Mouse (Mus musculus): ENCODE data around the gene Csmd2. TPM values are rescaled to one million over a fixed set of nuclear protein-coding genes. Genes with fewer than 3 reads are reported as not detected.

Csmd2 gene
- polyA plus RNA-seq, 1 experiment from 2014 or later: 12.7 TPM

GRCm38 (mm10) chr4:128306011-128306410 lies 318.4 kb downstream of the Csmd2 start:
- WGBS: 91% methylated on average over 8 of the region's 8 CpGs
- Histone ChIP-seq H3K27me3 (replicated peaks) (no peaks in the 10 kb centered on the region), H3K4me2 (no peak overlapping the region), H3K27ac (replicated peaks) (no peak overlapping the region), H3K9ac (replicated peaks) (no peak overlapping the region), H3K4me1 (no peaks in the 10 kb centered on the region), H3K36me3 (0 out of 2 replicates have a peak, but pooled peaks cover 2% of the 10 kb centered on the region), H3K9me3 (replicated peaks) (no peaks in the 10 kb centered on the region), H3K4me3 (replicated peaks) (no peak overlapping the region)
- ATAC-seq (ENCODE audit: low FRiP score): no peak

GRCm38 (mm10) chr4:128315328-128315727 lies 327.7 kb downstream of the Csmd2 start:
- no peaks in the 10 kb centered on the region for H3K9me3 ChIP-seq (replicated peaks)
- 65% methylated on average over 5 of the region's 5 CpGs for WGBS
- 0 out of 2 replicates have a peak, but pooled peaks cover 3% of the 10 kb centered on the region for H3K36me3 ChIP-seq
- H3K27ac ChIP-seq (replicated peaks): no peak overlapping the region
- no peak for ATAC-seq (ENCODE audit: low FRiP score)
- H3K9ac ChIP-seq (replicated peaks): no peak overlapping the region
- H3K4me3 ChIP-seq (replicated peaks): no peak overlapping the region
- H3K4me1 ChIP-seq: no peaks in the 10 kb centered on the region
- no peaks in the 10 kb centered on the region for H3K27me3 ChIP-seq (replicated peaks)
- no peak overlapping the region for H3K4me2 ChIP-seq

- ATAC-seq (ENCODE audit: low FRiP score): no peak
- H3K9me3 ChIP-seq (replicated peaks): no peaks in the 10 kb centered on the region
- no peak overlapping the region for H3K27ac ChIP-seq (replicated peaks)
- no peak overlapping the region for H3K4me2 ChIP-seq
- H3K36me3 ChIP-seq: peaks cover 9% of the 10 kb centered on the region
- WGBS: 97% methylated on average over 4 of the region's 4 CpGs
- no peak overlapping the region for H3K9ac ChIP-seq (replicated peaks)
- H3K4me1 ChIP-seq: no peaks in the 10 kb centered on the region
- H3K4me3 ChIP-seq (replicated peaks): no peak overlapping the region
- no peaks in the 10 kb centered on the region for H3K27me3 ChIP-seq (replicated peaks)
Observed at GRCm38 (mm10) chr4:128317951-128318350, 330.3 kb downstream of the Csmd2 start.

GRCm38 (mm10) chr4:128325511-128325910 lies 337.9 kb downstream of the Csmd2 start:
- no peak for ATAC-seq (ENCODE audit: low FRiP score)
- Histone ChIP-seq H3K9ac (replicated peaks) (no peak overlapping the region), H3K27me3 (replicated peaks) (no peaks in the 10 kb centered on the region), H3K4me3 (replicated peaks) (no peak overlapping the region), H3K4me1 (peaks cover 6% of the 10 kb centered on the region), H3K36me3 (peaks cover 19% of the 10 kb centered on the region), H3K9me3 (replicated peaks) (no peaks in the 10 kb centered on the region), H3K4me2 (no peak overlapping the region), H3K27ac (replicated peaks) (no peak overlapping the region)
- WGBS: 79% methylated on average over 2 of the region's 2 CpGs

GRCm38 (mm10) chr4:128326755-128327154 lies 339.1 kb downstream of the Csmd2 start:
- 81% methylated on average over 4 of the region's 4 CpGs for WGBS
- Histone ChIP-seq H3K9ac (replicated peaks) (no peak overlapping the region), H3K36me3 (peaks cover 19% of the 10 kb centered on the region), H3K27me3 (replicated peaks) (no peaks in the 10 kb centered on the region), H3K9me3 (replicated peaks) (no peaks in the 10 kb centered on the region), H3K4me2 (no peak overlapping the region), H3K4me3 (replicated peaks) (no peak overlapping the region), H3K27ac (replicated peaks) (no peak overlapping the region), H3K4me1 (peaks cover 7% of the 10 kb centered on the region)
- ATAC-seq (ENCODE audit: low FRiP score): no peak

GRCm38 (mm10) chr4:128327421-128327820 lies 339.8 kb downstream of the Csmd2 start:
- Histone ChIP-seq H3K27me3 (replicated peaks) (no peaks in the 10 kb centered on the region), H3K4me3 (replicated peaks) (no peak overlapping the region), H3K27ac (replicated peaks) (no peak overlapping the region), H3K4me2 (no peak overlapping the region), H3K9me3 (replicated peaks) (no peaks in the 10 kb centered on the region), H3K4me1 (peaks cover 7% of the 10 kb centered on the region), H3K9ac (replicated peaks) (no peak overlapping the region), H3K36me3 (peaks cover 15% of the 10 kb centered on the region; the same call in 1 of the 2 replicates)
- no peak for ATAC-seq (ENCODE audit: low FRiP score)
- WGBS: 89% methylated on average over 6 of the region's 6 CpGs

- Histone ChIP-seq H3K27me3 (replicated peaks) (no peaks in the 10 kb centered on the region), H3K4me3 (replicated peaks) (no peak overlapping the region), H3K9me3 (replicated peaks) (no peaks in the 10 kb centered on the region), H3K36me3 (no peaks in the 10 kb centered on the region; the same call in 1 of the 2 replicates), H3K4me2 (no peak overlapping the region), H3K4me1 (peaks cover 7% of the 10 kb centered on the region), H3K27ac (replicated peaks) (no peak overlapping the region), H3K9ac (replicated peaks) (no peak overlapping the region)
- WGBS: 56% methylated on average over 9 of the region's 9 CpGs
- no peak for ATAC-seq (ENCODE audit: low FRiP score)
Observed at GRCm38 (mm10) chr4:128330519-128330918, 342.9 kb downstream of the Csmd2 start.

- Histone ChIP-seq H3K36me3 (peaks cover 10% of the 10 kb centered on the region), H3K4me1 (no peaks in the 10 kb centered on the region), H3K27me3 (replicated peaks) (no peaks in the 10 kb centered on the region), H3K27ac (replicated peaks) (no peak overlapping the region), H3K9ac (replicated peaks) (no peak overlapping the region), H3K4me2 (no peak overlapping the region), H3K9me3 (replicated peaks) (no peaks in the 10 kb centered on the region), H3K4me3 (replicated peaks) (no peak overlapping the region)
- 91% methylated on average over 7 of the region's 7 CpGs for WGBS
- no peak for ATAC-seq (ENCODE audit: low FRiP score)
Observed at GRCm38 (mm10) chr4:128340457-128340856, 352.8 kb downstream of the Csmd2 start.

GRCm38 (mm10) chr4:128341315-128341714 lies 353.7 kb downstream of the Csmd2 start:
- no peak for ATAC-seq (ENCODE audit: low FRiP score)
- H3K36me3 ChIP-seq: peaks cover 10% of the 10 kb centered on the region
- no peaks in the 10 kb centered on the region for H3K4me1 ChIP-seq
- no peaks in the 10 kb centered on the region for H3K27me3 ChIP-seq (replicated peaks)
- H3K27ac ChIP-seq (replicated peaks): no peak overlapping the region
- no peaks in the 10 kb centered on the region for H3K9me3 ChIP-seq (replicated peaks)
- H3K4me2 ChIP-seq: no peak overlapping the region
- 72% methylated on average over 7 of the region's 7 CpGs for WGBS
- H3K9ac ChIP-seq (replicated peaks): no peak overlapping the region
- H3K4me3 ChIP-seq (replicated peaks): no peak overlapping the region

- H3K27me3 ChIP-seq (replicated peaks): no peaks in the 10 kb centered on the region
- no peak for ATAC-seq (ENCODE audit: low FRiP score)
- no peak overlapping the region for H3K9ac ChIP-seq (replicated peaks)
- H3K4me3 ChIP-seq (replicated peaks): no peak overlapping the region
- peaks cover 10% of the 10 kb centered on the region for H3K36me3 ChIP-seq
- H3K9me3 ChIP-seq (replicated peaks): no peaks in the 10 kb centered on the region
- H3K27ac ChIP-seq (replicated peaks): no peak overlapping the region
- H3K4me2 ChIP-seq: no peak overlapping the region
- H3K4me1 ChIP-seq: no peaks in the 10 kb centered on the region
- 41% methylated on average over 1 of the region's 1 CpGs for WGBS
Observed at GRCm38 (mm10) chr4:128342208-128342607, 354.6 kb downstream of the Csmd2 start.

- Histone ChIP-seq H3K36me3 (no peaks in the 10 kb centered on the region), H3K4me3 (replicated peaks) (no peak overlapping the region), H3K9me3 (replicated peaks) (no peaks in the 10 kb centered on the region), H3K9ac (replicated peaks) (no peak overlapping the region), H3K4me2 (no peak overlapping the region), H3K27me3 (replicated peaks) (no peaks in the 10 kb centered on the region), H3K4me1 (no peaks in the 10 kb centered on the region), H3K27ac (replicated peaks) (no peak overlapping the region)
- WGBS: 79% methylated on average over 11 of the region's 11 CpGs
- ATAC-seq (ENCODE audit: low FRiP score): no peak
Observed at GRCm38 (mm10) chr4:128358751-128359150, 371.1 kb downstream of the Csmd2 start.

GRCm38 (mm10) chr4:128365851-128366250 lies 378.2 kb downstream of the Csmd2 start:
- H3K27ac ChIP-seq (replicated peaks): no peak overlapping the region

GRCm38 (mm10) chr4:128368088-128368487 lies 380.4 kb downstream of the Csmd2 start:
- no peak for ATAC-seq (ENCODE audit: low FRiP score)
- Histone ChIP-seq H3K9ac (replicated peaks) (no peak overlapping the region), H3K9me3 (replicated peaks) (no peaks in the 10 kb centered on the region), H3K4me2 (no peak overlapping the region), H3K27me3 (replicated peaks) (no peaks in the 10 kb centered on the region), H3K27ac (replicated peaks) (no peak overlapping the region), H3K36me3 (peaks cover 35% of the 10 kb centered on the region), H3K4me1 (no peaks in the 10 kb centered on the region), H3K4me3 (replicated peaks) (no peak overlapping the region)
- WGBS: 97% methylated on average over 6 of the region's 6 CpGs

More at GRCm38 (mm10) chr4:128365851-128366250, 378.2 kb downstream of the Csmd2 start:
- no peak overlapping the region for H3K9ac ChIP-seq (replicated peaks)
- H3K36me3 ChIP-seq: peaks cover 19% of the 10 kb centered on the region
- 76% methylated on average over 4 of the region's 4 CpGs for WGBS
- ATAC-seq (ENCODE audit: low FRiP score): no peak
- no peak overlapping the region for H3K4me2 ChIP-seq
- no peaks in the 10 kb centered on the region for H3K9me3 ChIP-seq (replicated peaks)
- H3K4me3 ChIP-seq (replicated peaks): no peak overlapping the region
- H3K4me1 ChIP-seq: no peaks in the 10 kb centered on the region
- H3K27me3 ChIP-seq (replicated peaks): no peaks in the 10 kb centered on the region
